Mouse (Mus musculus): ENCODE results near the gene Ubl7.

- no peak for TF ChIP-seq CTCF (IDR thresholded peaks at IDR 0.05; ENCODE audit: control insufficient read depth, insufficient read depth, low read length)
- no peak for TF ChIP-seq POLR2A (IDR thresholded peaks at IDR 0.05; ENCODE audit: borderline replicate concordance, control insufficient read depth, low read depth, low read length)
These were observed 8.6 kb upstream of the Ubl7 start for GRCm38 (mm10) chr9:57902132-57902531.
